Mouse (Mus musculus) hindbrain, postnatal 0 days (tissue): ENCODE results near the gene Tmem129. TPM values are rescaled to one million over a fixed set of nuclear protein-coding genes. Genes with fewer than 3 reads are reported as not detected.

ENCODE experiments used
- ATAC-seq: fragments of 200-750 bp; cut with Nextera tagmentation; 2 replicates; pipeline ENCODE4 v1.8.0; 2017; ENCODE audit warnings: mild to moderate bottlenecking, moderate TSS enrichment, moderate library complexity
- DNase-seq: peaks from one replicate; pipeline ENCODE4 v3.0.0-alpha.2; 2015; ENCODE audit warnings: low spot score
- H3K27ac ChIP-seq: fragments of 300-500 bp; sonication (generic); 2 replicates; pipeline ENCODE4 v1.5.1; 2014; ENCODE audit warnings: mild to moderate bottlenecking
- H3K27me3 ChIP-seq: fragments of 300-500 bp; sonication (generic); 2 replicates; pipeline ENCODE4 v1.6.1; 2014; ENCODE audit warnings: low read length, mixed read lengths; ENCODE audit not compliant: insufficient read depth
- H3K36me3 ChIP-seq: fragments of 300-500 bp; sonication (generic); 2 replicates; pipeline ENCODE4 v1.6.1; 2014; ENCODE audit warnings: low read length, mixed read lengths; ENCODE audit not compliant: insufficient read depth
- H3K4me1 ChIP-seq: fragments of 300-500 bp; sonication (generic); 2 replicates; pipeline ENCODE4 v1.6.1; 2014; ENCODE audit warnings: antibody characterized with exemption, low read length, mixed read lengths; ENCODE audit not compliant: insufficient read depth
- H3K4me2 ChIP-seq: fragments of 300-500 bp; sonication (generic); 2 replicates; pipeline ENCODE4 v1.6.1; 2014; ENCODE audit warnings: low read depth, mild to moderate bottlenecking, low read length, moderate library complexity, mixed read lengths
- H3K4me3 ChIP-seq: fragments of 300-500 bp; sonication (generic); 2 replicates; pipeline ENCODE4 v1.5.1; 2014; ENCODE audit warnings: low read length
- H3K9ac ChIP-seq: fragments of 300-500 bp; sonication (generic); replicated peaks from 2 replicates; pipeline ENCODE4 v1.6.1; 2014; ENCODE audit warnings: mild to moderate bottlenecking, low read length, moderate library complexity, mixed read lengths
- H3K9me3 ChIP-seq: fragments of 300-500 bp; sonication (generic); 2 replicates; pipeline ENCODE4 v1.6.1; 2016; ENCODE audit warnings: low read length, mixed read lengths
- CTCF ChIP-seq: IDR thresholded peaks from 2 replicates; pipeline ENCODE4 v1.5.1; 2016; ENCODE audit warnings: antibody characterized with exemption, control low read depth, low read depth
- WGBS: fragments of 180-500 bp; shearing (Covaris S2); extraction: QIAGEN DNeasy Blood & Tissue Kit; methylation state at CpG from one replicate; pipeline ENCODE4 v1.1.7; 2014; 5-methylcytosine and 5-hydroxymethylcytosine counted together
- polyA plus RNA-seq: library from polyadenylated mRNA; unstranded; fragments of >200 nt; fragmentation: Nextera tagmentation; extraction: Ambion mirVana; gene quantifications from 2 replicates; pipeline ENCODE4 v1.2.1, GENCODE M21; 2015
- total RNA-seq: library from RNA; depleted of rRNA; stranded (reverse); fragments of >200 nt; gene quantifications from 2 replicates; pipeline ENCODE4 v1.2.3, GENCODE M21; 2014

Gene Tmem129
- total and polyA plus RNA-seq, 2 experiments from 2014 or later: 22.0 to 36.9 TPM

GRCm38 (mm10) chr5:33630615-33631014 is 27.6 kb downstream of the Tmem129 start:
- H3K9me3 ChIP-seq: no peaks in the 10 kb centered on the region
- H3K4me3 ChIP-seq: peak overlapping the region; percentile 66; the same call in 1 of the 2 replicates
- no peak for TF ChIP-seq CTCF
- no peaks in the 10 kb centered on the region for H3K27me3 ChIP-seq
- H3K27ac ChIP-seq: 0 out of 2 replicates have a peak overlapping the region, but pooled peaks have one; percentile 86
- no peaks in the 10 kb centered on the region for H3K36me3 ChIP-seq
- DNase-seq (no peak), ATAC-seq (no peak)
- peak overlapping the region; percentile 75 for H3K4me2 ChIP-seq
- WGBS: 72% methylated on average over 4 of the region's 4 CpGs
- H3K9ac ChIP-seq: peak overlapping the region; percentile 59; the same call in 1 of the 2 replicates
- H3K4me1 ChIP-seq: peaks cover 6% of the 10 kb centered on the region; the same call in 1 of the 2 replicates

- peak overlapping the region; percentile 59 for H3K9ac ChIP-seq
- no peaks in the 10 kb centered on the region for H3K9me3 ChIP-seq
- ATAC-seq: peak; percentile 4; the same call in 1 of the 2 replicates
- H3K4me1 ChIP-seq: peaks cover 6% of the 10 kb centered on the region; the same call in 1 of the 2 replicates
- peak overlapping the region; percentile 75 for H3K4me2 ChIP-seq
- H3K27ac ChIP-seq: peak overlapping the region; percentile 86
- no peaks in the 10 kb centered on the region for H3K27me3 ChIP-seq
- peak overlapping the region; percentile 66 for H3K4me3 ChIP-seq
- 5% methylated on average over 9 of the region's 9 CpGs for WGBS
- no peaks in the 10 kb centered on the region for H3K36me3 ChIP-seq
- no peak for DNase-seq
- no peak for TF ChIP-seq CTCF
These were observed 28.2 kb downstream of the Tmem129 start for GRCm38 (mm10) chr5:33630061-33630460.

- no peaks in the 10 kb centered on the region for H3K36me3 ChIP-seq
- H3K27me3 ChIP-seq: no peaks in the 10 kb centered on the region
- H3K4me3 ChIP-seq: peak within 1 kb of the TSS; percentile 66
- peak within 1 kb of the TSS; percentile 86 for H3K27ac ChIP-seq
- peaks cover 6% of the 10 kb centered on the region; the same call in 1 of the 2 replicates for H3K4me1 ChIP-seq
- 1% methylated on average over 96 of the region's 99 CpGs for WGBS
- peak; percentile 98 for ATAC-seq
- TF ChIP-seq CTCF: no peak; the same call in 1 of the 2 replicates
- peak; percentile 98 for DNase-seq
- peak within 1 kb of the TSS; percentile 75 for H3K4me2 ChIP-seq
- no peaks in the 10 kb centered on the region for H3K9me3 ChIP-seq
- H3K9ac ChIP-seq: peak within 1 kb of the TSS; percentile 67
These were observed 28.8 kb downstream of the Tmem129 start, which contains the start of the genes Fam53a and Gm9903 for GRCm38 (mm10) chr5:33629301-33629987. TSS of gene Fam53a (minus strand) at chr5:33629635. TSS of gene Gm9903 (plus strand) at chr5:33629925.

- peak; percentile 53 for DNase-seq
- H3K4me3 ChIP-seq: peak overlapping the region; percentile 66
- peak overlapping the region; percentile 86 for H3K27ac ChIP-seq
- no peaks in the 10 kb centered on the region for H3K27me3 ChIP-seq
- peaks cover 6% of the 10 kb centered on the region; the same call in 1 of the 2 replicates for H3K4me1 ChIP-seq
- peak overlapping the region; percentile 67 for H3K9ac ChIP-seq
- TF ChIP-seq CTCF: no peak
- ATAC-seq: no peak
- no peaks in the 10 kb centered on the region for H3K36me3 ChIP-seq
- no peaks in the 10 kb centered on the region for H3K9me3 ChIP-seq
- H3K4me2 ChIP-seq: peak overlapping the region; percentile 75
- WGBS: 0% methylated on average over 24 of the region's 24 CpGs
These were observed 29.4 kb downstream of the Tmem129 start for GRCm38 (mm10) chr5:33628820-33629300.

- H3K36me3 ChIP-seq: no peaks in the 10 kb centered on the region
- no peaks in the 10 kb centered on the region for H3K9me3 ChIP-seq
- H3K4me3 ChIP-seq: no peak overlapping the region
- peak overlapping the region; percentile 75 for H3K4me2 ChIP-seq
- TF ChIP-seq CTCF: no peak
- DNase-seq (no peak), ATAC-seq (no peak)
- 40% methylated on average over 4 of the region's 4 CpGs for WGBS
- no peak overlapping the region for H3K9ac ChIP-seq
- no peak overlapping the region for H3K27ac ChIP-seq
- H3K4me1 ChIP-seq: peaks cover 6% of the 10 kb centered on the region; the same call in 1 of the 2 replicates
- no peaks in the 10 kb centered on the region for H3K27me3 ChIP-seq
These were observed 30.2 kb downstream of the Tmem129 start for GRCm38 (mm10) chr5:33627968-33628367.

- DNase-seq (no peak), ATAC-seq (no peak)
- WGBS: 52% methylated on average over 3 of the region's 3 CpGs
- H3K9me3 ChIP-seq: no peaks in the 10 kb centered on the region
- H3K9ac ChIP-seq: no peak overlapping the region
- H3K27ac ChIP-seq: no peak overlapping the region
- no peak overlapping the region for H3K4me2 ChIP-seq
- H3K27me3 ChIP-seq: no peaks in the 10 kb centered on the region
- H3K4me3 ChIP-seq: no peak overlapping the region
- TF ChIP-seq CTCF: no peak
- H3K36me3 ChIP-seq: no peaks in the 10 kb centered on the region
- no peaks in the 10 kb centered on the region for H3K4me1 ChIP-seq
These were observed 34.5 kb downstream of the Tmem129 start for GRCm38 (mm10) chr5:33623766-33624165.
